Mouse (Mus musculus): ENCODE data around the gene Celf2.

DNA sequence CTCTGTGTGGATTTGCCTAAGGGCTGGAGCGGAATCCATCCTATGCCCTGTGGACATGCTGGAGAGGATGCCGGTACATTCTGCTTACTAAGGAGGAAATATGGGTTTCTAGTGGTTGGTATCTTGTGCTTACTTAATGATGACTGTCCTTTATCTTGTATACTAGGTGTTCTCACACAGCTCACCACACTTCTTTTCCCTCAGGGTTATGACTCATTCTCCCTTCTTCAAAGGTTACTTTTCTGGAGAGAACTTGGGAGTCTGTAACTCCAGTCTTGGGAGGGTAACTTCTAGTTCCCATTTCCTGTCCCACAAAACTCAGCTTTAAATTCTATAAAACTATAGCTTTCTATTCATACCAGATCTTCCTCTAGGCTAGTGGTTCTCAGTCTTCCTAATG lies 570.2 kb downstream of the Celf2 start:
- TF ChIP-seq POLR2A (IDR thresholded peaks at IDR 0.05; ENCODE audit: control insufficient read depth, low read depth, low read length) = no peak
- no peak for TF ChIP-seq CTCF (IDR thresholded peaks at IDR 0.05; ENCODE audit: control insufficient read depth, insufficient read depth, insufficient replicate concordance, low read depth, low read length)
